Mouse (Mus musculus): Measurements from ENCODE around the gene Lrrc36.

DNA sequence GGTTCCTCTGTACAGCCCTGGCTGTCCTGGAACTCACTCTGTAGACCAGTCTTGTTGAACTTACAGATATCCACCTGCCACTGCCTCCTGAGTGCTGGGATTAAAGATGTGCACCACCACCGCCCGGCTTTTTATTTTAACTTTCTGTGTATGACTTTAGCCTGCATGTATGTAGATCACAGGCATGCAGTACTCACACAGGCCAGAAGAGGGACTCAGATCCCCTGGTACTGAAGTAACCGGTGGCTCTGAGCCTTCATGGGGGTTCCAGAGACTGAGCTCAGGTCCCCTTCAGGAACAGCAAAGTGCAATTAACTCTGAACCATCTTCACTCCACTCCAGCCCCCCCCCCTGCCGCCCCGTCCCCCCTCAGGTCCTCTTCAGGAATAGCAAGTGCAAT lies 25.5 kb downstream of the Lrrc36 start:
- TF ChIP-seq CTCF (conservative IDR thresholded peaks at IDR 0.05 in 1 of 2, IDR thresholded peaks at IDR 0.05 in 1 of 2; ENCODE audit: low read depth in 2 of 2, low read length in 2 of 2): peak; percentile 38 to 67; a peak in 3 of 4 replicates
- TF ChIP-seq BHLHE40 (IDR thresholded peaks at IDR 0.05; ENCODE audit: low read depth, low read length): no peak
- TF ChIP-seq TCF12 (IDR thresholded peaks at IDR 0.05; ENCODE audit: low read depth, low read length): no peak
- no peak for TF ChIP-seq EP300 (IDR thresholded peaks at IDR 0.05; ENCODE audit: low read length)
- TF ChIP-seq SMC3 (IDR thresholded peaks at IDR 0.05; ENCODE audit: low read depth, low read length): peak; percentile 51
